Mouse (Mus musculus) bone marrow macrophage, adult 2 months (primary cell): ENCODE data around the gene Mllt3.

ENCODE experiments used
- CTCF ChIP-seq: IDR thresholded peaks from 2 replicates; pipeline ENCODE4 v1.5.1; 2012; ENCODE audit warnings: low read depth, mild to moderate bottlenecking, low read length, moderate library complexity
- POLR2A ChIP-seq: IDR thresholded peaks from 2 replicates; pipeline ENCODE4 v1.6.1; 2012; ENCODE audit warnings: mild to moderate bottlenecking, low read depth, low read length, borderline replicate concordance

DNA sequence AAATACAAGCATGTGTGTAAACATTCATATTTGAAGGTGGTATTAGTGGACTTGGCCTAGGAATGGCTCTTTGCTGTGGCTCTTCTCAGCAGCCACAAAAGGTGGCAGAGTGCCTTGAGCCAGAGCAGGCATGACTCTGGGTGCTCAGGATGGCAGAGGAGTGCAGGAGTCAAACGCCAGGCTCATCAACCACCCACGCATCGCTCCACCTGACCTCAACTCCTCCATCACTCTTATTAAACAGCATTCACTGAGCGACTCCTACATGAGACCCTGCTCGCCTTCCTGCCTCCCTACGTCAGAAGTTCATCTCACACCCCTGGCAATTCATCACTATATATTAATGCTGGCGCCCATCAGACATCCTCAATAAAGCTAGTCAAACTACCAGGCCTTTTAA, 67.3 kb downstream of the Mllt3 start:
- TF ChIP-seq CTCF (no peak), POLR2A (no peak)
